In genomic region chr6:109814990-109815389, GRCm38 (mm10) we compare ENCODE assay signal across 14 mouse cellular contexts.
"Had no signal": no experiment of that assay in that cellular context is flagged by ENCODE, and none has a peak within 500 bp of the region (broad histone marks: within the 10 kb centered on the region; RNA-seq: fewer than 3 reads in every experiment).

No protein-coding gene starts in this region.

- H3K4me1 ChIP-seq: megakaryocyte, embryonic 14.5 days; midbrain, embryonic 13.5 days; midbrain, embryonic 15.5 days; neural tube, embryonic 12.5 days; stomach, embryonic 15.5 days had no signal

- H3K27ac ChIP-seq: macrophage; midbrain, embryonic 13.5 days; midbrain, embryonic 15.5 days; neural tube, embryonic 12.5 days; stomach, embryonic 15.5 days; stomach, postnatal 0 days had no signal

- H3K4me3 ChIP-seq: megakaryocyte, embryonic 14.5 days; midbrain, embryonic 13.5 days; midbrain, embryonic 15.5 days; neural tube, embryonic 12.5 days; stomach, embryonic 15.5 days had no signal

- DNase-seq: lung, adult 18-20 months; lung, embryonic 14.5 days; lung, postnatal 10 days; right cerebral cortex, postnatal 14 days; thymus, adult 18-20 months; thymus, postnatal 14 days; thymus, postnatal 36 days had no signal
